Mouse (Mus musculus) urinary bladder, adult 18-20 months (tissue): Measurements from ENCODE around the gene Mrps23.

Source experiments
- DNase-seq, 2 experiments: peaks; one replicate each; pipeline ENCODE4 v3.0.0; 2022; ENCODE audit warnings: low spot score in 2 of 2, mixed read lengths in 2 of 2

Gene Mrps23

GRCm38 (mm10) chr11:88248636-88249035 is 44.4 kb downstream of the Mrps23 start:
- no peak for DNase-seq

GRCm38 (mm10) chr11:88250568-88250967 is 46.4 kb downstream of the Mrps23 start:
- DNase-seq = no peak

- no peak for DNase-seq
Observed at GRCm38 (mm10) chr11:88251295-88251694, 47.1 kb downstream of the Mrps23 start.

DNA sequence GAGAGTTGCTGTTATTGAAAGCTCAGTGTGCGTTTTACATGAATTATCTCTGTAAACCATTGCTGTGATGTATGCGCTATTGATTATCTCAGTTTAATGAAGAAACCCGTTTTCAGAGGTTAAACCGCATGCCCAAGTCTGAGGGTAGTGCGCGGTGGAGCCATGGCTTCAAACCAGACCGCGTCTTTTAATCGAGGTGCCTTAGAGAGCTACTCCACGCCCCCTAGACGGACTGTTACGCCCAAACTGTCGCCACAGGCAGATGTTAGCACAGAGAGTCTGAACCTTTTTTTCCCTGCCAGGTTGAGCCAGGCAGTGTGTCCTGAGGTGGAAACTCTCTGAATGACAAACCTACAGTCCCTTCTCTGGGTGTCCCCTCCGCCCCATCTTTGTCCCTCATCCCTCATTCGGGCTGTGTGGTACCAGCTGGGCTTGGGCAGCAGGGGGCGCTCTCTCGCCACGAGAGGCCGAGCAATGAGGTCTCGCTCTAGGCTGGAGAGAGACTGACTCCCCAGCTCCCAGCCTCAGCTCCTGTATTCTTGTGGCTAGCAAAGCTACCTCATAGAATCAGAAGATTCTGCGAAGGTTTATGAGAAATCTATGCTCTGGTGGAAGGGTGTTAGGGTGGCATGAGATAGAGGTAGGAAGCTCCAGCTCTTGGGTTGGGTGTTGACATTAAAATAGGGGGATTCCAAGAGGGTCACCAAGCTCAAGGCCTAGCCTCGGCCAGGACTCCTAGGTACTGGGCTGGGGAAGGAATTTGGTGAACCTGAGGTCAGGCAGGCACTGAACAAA is 48.0 kb downstream of the Mrps23 start:
- peak; percentile 60 to 79 for DNase-seq

- DNase-seq = no peak
Observed at GRCm38 (mm10) chr11:88252767-88253513, 48.8 kb downstream of the Mrps23 start.

GRCm38 (mm10) chr11:88253514-88254167 is 49.5 kb downstream of the Mrps23 start:
- DNase-seq = no peak

DNA sequence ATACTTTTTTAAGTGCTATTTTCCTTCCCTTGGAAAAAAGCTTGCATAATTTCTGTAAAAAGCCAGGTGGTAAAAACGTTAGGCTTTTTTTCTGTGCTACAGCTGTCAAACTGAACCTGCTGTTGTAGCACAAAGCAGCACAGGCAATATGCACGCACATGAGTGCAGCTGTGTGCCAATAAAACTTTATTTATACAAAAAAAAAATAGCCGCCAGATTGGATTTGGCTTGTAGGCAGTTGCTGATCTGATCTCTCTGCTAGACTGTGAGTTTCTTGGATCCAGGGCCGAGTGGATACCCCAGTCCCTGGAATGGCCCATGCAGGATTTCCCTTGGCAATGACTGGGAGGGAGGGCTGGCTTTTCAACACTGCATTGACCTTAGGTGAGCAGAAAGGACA is 53.5 kb downstream of the Mrps23 start:
- DNase-seq = no peak

- DNase-seq = no peak
Observed at GRCm38 (mm10) chr11:88258212-88258611, 54.0 kb downstream of the Mrps23 start.

- DNase-seq = no peak
Observed at GRCm38 (mm10) chr11:88260463-88260862, 56.3 kb downstream of the Mrps23 start.
